ENCODE assay signal across 8 mouse cellular contexts in the genomic region with DNA sequence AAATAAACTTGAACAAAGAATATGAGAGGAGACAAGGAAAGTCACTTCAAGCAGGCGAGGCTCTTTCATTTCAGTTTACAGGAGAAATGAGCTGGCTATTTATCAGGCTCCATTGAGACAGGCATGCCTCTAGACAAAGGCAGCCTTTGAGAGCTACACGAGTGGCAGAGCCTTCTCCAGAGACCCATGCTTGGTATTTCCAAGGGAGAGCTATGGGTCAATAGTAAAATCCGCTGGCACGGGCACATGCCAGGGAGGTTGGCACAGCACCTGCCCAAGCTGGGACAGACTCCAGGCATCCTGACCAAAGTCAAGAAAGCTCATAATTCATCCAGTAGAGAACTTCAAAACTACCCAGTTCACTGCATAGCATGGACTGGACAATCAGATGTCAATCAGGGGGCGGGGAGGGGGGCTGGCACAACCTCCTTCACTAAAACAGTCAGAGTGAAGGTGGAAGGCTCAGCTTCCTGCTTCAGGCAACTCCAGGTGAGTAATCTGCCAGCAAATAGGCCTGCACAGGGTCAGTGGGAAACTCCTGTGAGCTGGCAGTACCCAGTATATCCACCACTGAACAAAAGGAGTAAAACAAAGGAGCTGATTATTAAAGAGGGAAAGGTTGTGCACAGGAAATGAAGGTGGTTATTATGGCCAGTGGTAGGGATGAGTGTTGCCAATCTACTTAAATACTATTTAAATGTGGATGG.
DNase-seq lines count a peak whose midpoint lies in the region; ATAC-seq and TF ChIP-seq lines count a peak whose summit lies in the region.

No protein-coding gene starts in this region.

- TF ChIP-seq POLR2A in kidney, adult 2 months (IDR thresholded peaks at IDR 0.05; ENCODE audit: low read depth, low read length), result no peak

- no peak for TF ChIP-seq CTCF in kidney, adult 2 months (conservative IDR thresholded peaks at IDR 0.05; ENCODE audit: insufficient read depth, insufficient read length, low read depth, low read length)

- H3K4me1 ChIP-seq in kidney, adult 2 months (ENCODE audit: control insufficient read depth, insufficient read depth, low read length), result peaks cover 25% of the 10 kb centered on the region
- H3K4me1 ChIP-seq in kidney, embryonic 16.5 days (ENCODE audit: insufficient read depth, low read length), result no peaks in the 10 kb centered on the region
- peaks cover 8% of the 10 kb centered on the region; the same call in 1 of the 2 replicates for H3K4me1 ChIP-seq in forebrain, embryonic 12.5 days

- no peak overlapping the region for H3K9ac ChIP-seq in kidney, embryonic 16.5 days (replicated peaks; ENCODE audit: low read length)
- no peak overlapping the region for H3K9ac ChIP-seq in forebrain, embryonic 12.5 days

- no peak overlapping the region for H3K4me2 ChIP-seq in kidney, embryonic 16.5 days (replicated peaks; ENCODE audit: low read depth, low read length)
- H3K4me2 ChIP-seq in forebrain, embryonic 12.5 days, result no peak overlapping the region

- peak overlapping the region; percentile 34; the same call in 1 of the 2 replicates for H3K27ac ChIP-seq in kidney, adult 2 months (ENCODE audit: insufficient read depth, low read depth, low read length)
- H3K27ac ChIP-seq in kidney, embryonic 16.5 days (ENCODE audit: low read length), result no peak overlapping the region
- H3K27ac ChIP-seq in forebrain, embryonic 12.5 days, result no peak overlapping the region; the same call in 1 of the 2 replicates

- no peak overlapping the region for H3K4me3 ChIP-seq in kidney, adult 2 months (ENCODE audit: insufficient read depth, low read depth, low read length)
- no peak overlapping the region for H3K4me3 ChIP-seq in kidney, embryonic 16.5 days (ENCODE audit: low read length)
- H3K4me3 ChIP-seq in forebrain, embryonic 12.5 days (replicated peaks), result no peak overlapping the region

- peaks cover 8% of the 10 kb centered on the region for H3K9me3 ChIP-seq in kidney, embryonic 16.5 days (ENCODE audit: low read length)
- H3K9me3 ChIP-seq in forebrain, embryonic 12.5 days, result no peaks in the 10 kb centered on the region

- no peaks in the 10 kb centered on the region for H3K36me3 ChIP-seq in kidney, adult 2 months (ENCODE audit: control insufficient read depth, insufficient read depth, low read length)
- no peaks in the 10 kb centered on the region for H3K36me3 ChIP-seq in kidney, embryonic 16.5 days (ENCODE audit: insufficient read depth, low read length)
- no peaks in the 10 kb centered on the region for H3K36me3 ChIP-seq in forebrain, embryonic 12.5 days (replicated peaks)

- DNase-seq in kidney, adult 2 months, result peak; percentile 94
- DNase-seq in kidney, postnatal 36 days, result peak; percentile 83 to 84
- DNase-seq in thymus, postnatal 4 days, result no peak
- DNase-seq in liver, result no peak
- no peak for DNase-seq in urinary bladder, adult 2 months (ENCODE audit: low spot score)

- H3K27me3 ChIP-seq in kidney, adult 2 months (replicated peaks; ENCODE audit: control insufficient read depth, insufficient read depth, low read length), result no peaks in the 10 kb centered on the region
- H3K27me3 ChIP-seq in kidney, embryonic 16.5 days (ENCODE audit: insufficient read depth, low read length), result no peaks in the 10 kb centered on the region
- no peaks in the 10 kb centered on the region for H3K27me3 ChIP-seq in forebrain, embryonic 12.5 days

- no peak for ATAC-seq in kidney, embryonic 16.5 days (ENCODE audit: low FRiP score, low TSS enrichment)
- ATAC-seq in cerebellum, adult (ENCODE audit: insufficient number of reproducible peaks, low FRiP score, low TSS enrichment), result peak; percentile 59
- peak; percentile 47; the same call in 1 of the 2 replicates for ATAC-seq in forebrain, embryonic 12.5 days (ENCODE audit: low FRiP score)

- WGBS in kidney, adult 2 months, result 38% methylated on average over 5 of the region's 5 CpGs
- 83% methylated on average over 5 of the region's 5 CpGs for WGBS in kidney, embryonic 16.5 days
- WGBS in forebrain, embryonic 12.5 days, result 40% methylated on average over 5 of the region's 5 CpGs

Comparison
In these comparisons a context has a peak if more than half of its experiments do, and no peak if none do; other contexts are left out.
1. DNase-seq: peak in kidney, adult 2 months (single experiment) and kidney, postnatal 36 days (2 of 2); none in thymus, postnatal 4 days (single experiment), liver (single experiment) and urinary bladder, adult 2 months (single experiment).